Mouse (Mus musculus): ENCODE data around the gene Kcnj12. TPM values are rescaled to one million over a fixed set of nuclear protein-coding genes. Genes with fewer than 3 reads are reported as not detected.

Kcnj12 gene
- total and polyA plus RNA-seq, 3 experiments = not detected

DNA sequence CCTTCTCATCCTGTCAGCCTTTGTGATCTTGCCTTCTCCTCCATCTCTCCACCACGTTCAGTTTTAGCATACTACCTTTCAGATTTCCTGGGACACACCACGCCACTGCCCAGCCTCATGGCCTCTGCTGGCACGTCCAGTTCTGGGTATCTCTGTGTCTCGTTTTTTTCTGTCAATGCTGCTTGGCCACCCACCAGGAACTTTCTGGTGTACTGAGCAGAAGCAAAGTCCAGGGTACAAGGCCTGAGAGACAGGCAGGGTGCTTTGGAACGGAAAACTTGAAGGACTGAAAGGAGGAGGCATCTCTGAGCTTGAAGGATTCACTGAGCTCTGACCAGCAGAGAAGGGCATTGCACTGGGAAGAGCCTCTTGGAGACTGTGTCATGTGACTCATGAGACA, 25.1 kb downstream of the Kcnj12 start:
- in situ Hi-C loops (cut with MboI; ENCODE audit: low pct_ligation_motif_present, low pct_unique_long_range_greater_than_20kb, low sequenced_read_pairs) = loop anchor here (10.0 kb wide), 2 partner anchors 113 to 143 kb away; partner anchors contain the start of gene Map2k3
- dilution Hi-C loops (cut with MboI; ENCODE audit: extremely low pct_ligation_motif_present, extremely low pct_unique_long_range_greater_than_20kb, low sequenced_read_pairs) = no loop called here
- Histone ChIP-seq H3K4me2 (ENCODE audit: insufficient read depth, low read depth, poor library complexity, severe bottlenecking) (no peak overlapping the region), H3K4me1 (ENCODE audit: control insufficient read depth in 1 of 2, insufficient read depth in 2 of 2) (peaks cover 0 to 4% of the 10 kb centered on the region in 2 experiments; a peak in 1 of 4 replicates), H3K9me3 (replicated peaks; ENCODE audit: low read length) (peaks cover 2% of the 10 kb centered on the region), H3K27me3 (replicated peaks) (no peaks in the 10 kb centered on the region), H3K79me2 (replicated peaks; ENCODE audit: control insufficient read depth, extremely low read depth, insufficient read depth, poor library complexity, severe bottlenecking) (no peaks in the 10 kb centered on the region), H3K27ac (ENCODE audit: insufficient read depth, low read depth) (no peak overlapping the region), H3K4me3 (replicated peaks in 1 of 3; ENCODE audit: low read depth in 2 of 3, low read length in 2 of 3, poor library complexity in 1 of 3) (no peak overlapping the region), H3K9ac (ENCODE audit: insufficient read depth, low read depth) (no peak overlapping the region), H3K36me3 (replicated peaks in 1 of 2; ENCODE audit: control insufficient read depth in 1 of 2, insufficient read depth in 1 of 2, low read length in 1 of 2) (no peaks in the 10 kb centered on the region)
- no peak for DNase-seq (ENCODE audit: extremely low read depth)
- no peak for TF ChIP-seq MAZ (IDR thresholded peaks at IDR 0.05; ENCODE audit: low read depth, low read length)
- no peak for TF ChIP-seq CHD2 (IDR thresholded peaks at IDR 0.05; ENCODE audit: low read length)
- TF ChIP-seq NELFE (IDR thresholded peaks at IDR 0.05; ENCODE audit: low read depth, low read length) = no peak
- no peak for TF ChIP-seq HCFC1 (IDR thresholded peaks at IDR 0.05; ENCODE audit: low read depth, low read length)
- no peak for TF ChIP-seq ZMIZ1 (IDR thresholded peaks at IDR 0.05; ENCODE audit: low read depth, low read length)
- TF ChIP-seq KAT2A (IDR thresholded peaks at IDR 0.05; ENCODE audit: insufficient replicate concordance, low read length) = no peak
- TF ChIP-seq USF1 (IDR thresholded peaks at IDR 0.05; ENCODE audit: low read depth, low read length) = no peak
- no peak for TF ChIP-seq USF2 (conservative IDR thresholded peaks at IDR 0.05; ENCODE audit: low read depth, low read length)
- no peak for TF ChIP-seq TCF12 (IDR thresholded peaks at IDR 0.05; ENCODE audit: low read depth, low read length)
- TF ChIP-seq ZC3H11A (IDR thresholded peaks at IDR 0.05; ENCODE audit: low read depth, low read length) = no peak
- TF ChIP-seq JUN (IDR thresholded peaks at IDR 0.05; ENCODE audit: insufficient read depth, low read depth, low read length) = no peak
- TF ChIP-seq SIN3A (IDR thresholded peaks at IDR 0.05; ENCODE audit: low read length) = no peak

DNA sequence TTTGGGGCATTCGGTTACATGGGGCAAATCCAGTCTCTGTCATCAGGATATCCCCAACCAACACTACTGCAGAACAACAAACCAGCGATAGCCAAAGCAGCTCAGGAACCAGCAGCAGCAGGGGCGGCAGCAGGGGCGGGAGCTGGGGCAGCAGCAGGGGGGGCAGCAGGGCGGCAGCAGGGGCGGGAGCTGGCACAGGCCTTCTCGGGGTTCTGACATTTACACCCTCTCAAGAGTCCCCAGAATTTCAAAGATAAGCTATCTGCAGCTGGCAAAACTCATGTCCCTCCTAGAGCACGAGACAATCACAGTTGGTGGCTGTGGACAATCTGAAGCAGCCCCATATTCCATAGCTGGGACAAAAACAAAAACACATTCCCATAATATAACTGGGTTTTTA, 28.8 kb downstream of the Kcnj12 start:
- Histone ChIP-seq H3K79me2 (replicated peaks; ENCODE audit: control insufficient read depth, extremely low read depth, insufficient read depth, poor library complexity, severe bottlenecking) (no peaks in the 10 kb centered on the region), H3K4me2 (ENCODE audit: insufficient read depth, low read depth, poor library complexity, severe bottlenecking) (no peak overlapping the region), H3K27ac (ENCODE audit: insufficient read depth, low read depth) (no peak overlapping the region), H3K27me3 (replicated peaks) (no peaks in the 10 kb centered on the region), H3K4me3 (replicated peaks in 1 of 3; ENCODE audit: low read depth in 2 of 3, low read length in 2 of 3, poor library complexity in 1 of 3) (no peak overlapping the region), H3K36me3 (replicated peaks in 1 of 2; ENCODE audit: control insufficient read depth in 1 of 2, insufficient read depth in 1 of 2, low read length in 1 of 2) (no peaks in the 10 kb centered on the region), H3K9ac (ENCODE audit: insufficient read depth, low read depth) (no peak overlapping the region), H3K4me1 (ENCODE audit: control insufficient read depth in 1 of 2, insufficient read depth in 2 of 2) (no peaks in the 10 kb centered on the region), H3K9me3 (replicated peaks; ENCODE audit: low read length) (peaks cover 2% of the 10 kb centered on the region)
- in situ Hi-C loops (cut with MboI; ENCODE audit: low pct_ligation_motif_present, low pct_unique_long_range_greater_than_20kb, low sequenced_read_pairs) (no loop called here), dilution Hi-C loops (cut with MboI; ENCODE audit: extremely low pct_ligation_motif_present, extremely low pct_unique_long_range_greater_than_20kb, low sequenced_read_pairs) (no loop called here)
- TF ChIP-seq EP300 (IDR thresholded peaks at IDR 0.05; ENCODE audit: low read length) (no peak), HCFC1 (IDR thresholded peaks at IDR 0.05; ENCODE audit: low read depth, low read length) (no peak), ETS1 (conservative IDR thresholded peaks at IDR 0.05; ENCODE audit: low read depth, low read length) (no peak), ZC3H11A (IDR thresholded peaks at IDR 0.05; ENCODE audit: low read depth, low read length) (no peak), MYC (IDR thresholded peaks at IDR 0.05; ENCODE audit: low read depth, low read length) (no peak), MEF2A (IDR thresholded peaks at IDR 0.05; ENCODE audit: borderline replicate concordance, low read depth, low read length) (no peak), MXI1 (IDR thresholded peaks at IDR 0.05; ENCODE audit: low read depth, low read length) (no peak), GABPA (IDR thresholded peaks at IDR 0.05; ENCODE audit: insufficient replicate concordance, low read depth, low read length) (no peak), MAZ (IDR thresholded peaks at IDR 0.05; ENCODE audit: low read depth, low read length) (no peak), SIN3A (IDR thresholded peaks at IDR 0.05; ENCODE audit: low read length) (no peak), USF1 (IDR thresholded peaks at IDR 0.05; ENCODE audit: low read depth, low read length) (no peak), POLR2AphosphoS2 (IDR thresholded peaks at IDR 0.05; ENCODE audit: low read depth, low read length) (no peak), SMC3 (IDR thresholded peaks at IDR 0.05; ENCODE audit: low read depth, low read length) (no peak), ZMIZ1 (IDR thresholded peaks at IDR 0.05; ENCODE audit: low read depth, low read length) (no peak), CHD2 (IDR thresholded peaks at IDR 0.05; ENCODE audit: low read length) (no peak), TBP (conservative IDR thresholded peaks at IDR 0.05; ENCODE audit: low read depth, low read length) (no peak), CHD1 (IDR thresholded peaks at IDR 0.05; ENCODE audit: low read depth, low read length) (no peak), IRF4 (IDR thresholded peaks at IDR 0.05; ENCODE audit: low read depth, low read length) (no peak), ZNF384 (IDR thresholded peaks at IDR 0.05; ENCODE audit: low read depth, low read length) (no peak), MAX (IDR thresholded peaks at IDR 0.05; ENCODE audit: low read length) (no peak)
- no peak for DNase-seq (ENCODE audit: extremely low read depth)
